Mouse (Mus musculus): Measurements from ENCODE around the gene Cct7.

Cct7 gene

GRCm38 (mm10) chr6:85452816-85453215 is 1.5 kb downstream of the Cct7 start:
- DNase-seq (ENCODE audit: low read depth), result no peak

GRCm38 (mm10) chr6:85459621-85460020 is 8.3 kb downstream of the Cct7 start:
- no peak for DNase-seq (ENCODE audit: low read depth)

- no peak for DNase-seq (ENCODE audit: low read depth)
These were observed 14.1 kb downstream of the Cct7 start for GRCm38 (mm10) chr6:85465381-85465780.

- DNase-seq (ENCODE audit: low read depth), result no peak
These were observed 18.5 kb downstream of the Cct7 start for GRCm38 (mm10) chr6:85469660-85470430.

GRCm38 (mm10) chr6:85471962-85472361 is 20.6 kb downstream of the Cct7 start:
- DNase-seq (ENCODE audit: low read depth), result no peak

GRCm38 (mm10) chr6:85472542-85472941 is 21.2 kb downstream of the Cct7 start:
- no peak for DNase-seq (ENCODE audit: low read depth)

- no peak for DNase-seq (ENCODE audit: low read depth)
These were observed 24.3 kb downstream of the Cct7 start for GRCm38 (mm10) chr6:85475581-85475980.

- DNase-seq (ENCODE audit: low read depth), result peak; percentile 50
These were observed 26.1 kb downstream of the Cct7 start for GRCm38 (mm10) chr6:85477366-85477917.

GRCm38 (mm10) chr6:85478416-85478815 is 27.1 kb downstream of the Cct7 start:
- DNase-seq (ENCODE audit: low read depth), result no peak

GRCm38 (mm10) chr6:85479979-85480378 is 28.7 kb downstream of the Cct7 start:
- DNase-seq (ENCODE audit: low read depth), result no peak

- DNase-seq (ENCODE audit: low read depth), result no peak
These were observed 29.4 kb downstream of the Cct7 start for GRCm38 (mm10) chr6:85480685-85481084.

GRCm38 (mm10) chr6:85483843-85484721 is 32.8 kb downstream of the Cct7 start:
- DNase-seq (ENCODE audit: low read depth), result peak; percentile 71

GRCm38 (mm10) chr6:85485738-85486137 is 34.4 kb downstream of the Cct7 start:
- no peak for DNase-seq (ENCODE audit: low read depth)

- DNase-seq (ENCODE audit: low read depth), result no peak
These were observed 37.2 kb downstream of the Cct7 start for GRCm38 (mm10) chr6:85488510-85488909.

GRCm38 (mm10) chr6:85489717-85490116 is 38.4 kb downstream of the Cct7 start:
- no peak for DNase-seq (ENCODE audit: low read depth)

GRCm38 (mm10) chr6:85490252-85490651 is 38.9 kb downstream of the Cct7 start:
- DNase-seq (ENCODE audit: low read depth), result no peak

GRCm38 (mm10) chr6:85491606-85492005 is 40.3 kb downstream of the Cct7 start:
- DNase-seq (ENCODE audit: low read depth), result no peak

GRCm38 (mm10) chr6:85496976-85497375 is 45.7 kb downstream of the Cct7 start:
- no peak for DNase-seq (ENCODE audit: low read depth)

- DNase-seq (ENCODE audit: low read depth), result peak; percentile 45
These were observed 46.8 kb downstream of the Cct7 start for GRCm38 (mm10) chr6:85498147-85498546.

GRCm38 (mm10) chr6:85500416-85500815 is 49.1 kb downstream of the Cct7 start:
- no peak for DNase-seq (ENCODE audit: low read depth)

GRCm38 (mm10) chr6:85501571-85502102 is 50.3 kb downstream of the Cct7 start:
- no peak for DNase-seq (ENCODE audit: low read depth)

- DNase-seq (ENCODE audit: low read depth), result no peak
These were observed 51.0 kb downstream of the Cct7 start for GRCm38 (mm10) chr6:85502103-85502910.

Measured in induced T-regulatory cell, adult 2 months (primary cell).